Mouse (Mus musculus) skeletal muscle tissue, adult 2 months (tissue): ENCODE data around the gene Ap3b1.
"Not testable (repeated sequence)": the region's sequence is repeated elsewhere in the genome, so short reads cannot be mapped to it uniquely, and the experiment has no call there.

Source experiments
- DNase-seq: peaks from one replicate; pipeline ENCODE4 v3.0.0-alpha.2; 2012; ENCODE audit warnings: low read depth, low spot score

The Ap3b1 gene

GRCm38 (mm10) chr13:94358401-94359265 is at the start of gene Ap3b1:
TSS of gene Ap3b1 (plus strand) at chr13:94358960.
- peak; percentile 73 for DNase-seq

GRCm38 (mm10) chr13:94312812-94313211 is 45.9 kb upstream of the Ap3b1 start:
- DNase-seq: not testable (repeated sequence)

GRCm38 (mm10) chr13:94316975-94317511 is 41.7 kb upstream of the Ap3b1 start:
- no peak for DNase-seq

DNA sequence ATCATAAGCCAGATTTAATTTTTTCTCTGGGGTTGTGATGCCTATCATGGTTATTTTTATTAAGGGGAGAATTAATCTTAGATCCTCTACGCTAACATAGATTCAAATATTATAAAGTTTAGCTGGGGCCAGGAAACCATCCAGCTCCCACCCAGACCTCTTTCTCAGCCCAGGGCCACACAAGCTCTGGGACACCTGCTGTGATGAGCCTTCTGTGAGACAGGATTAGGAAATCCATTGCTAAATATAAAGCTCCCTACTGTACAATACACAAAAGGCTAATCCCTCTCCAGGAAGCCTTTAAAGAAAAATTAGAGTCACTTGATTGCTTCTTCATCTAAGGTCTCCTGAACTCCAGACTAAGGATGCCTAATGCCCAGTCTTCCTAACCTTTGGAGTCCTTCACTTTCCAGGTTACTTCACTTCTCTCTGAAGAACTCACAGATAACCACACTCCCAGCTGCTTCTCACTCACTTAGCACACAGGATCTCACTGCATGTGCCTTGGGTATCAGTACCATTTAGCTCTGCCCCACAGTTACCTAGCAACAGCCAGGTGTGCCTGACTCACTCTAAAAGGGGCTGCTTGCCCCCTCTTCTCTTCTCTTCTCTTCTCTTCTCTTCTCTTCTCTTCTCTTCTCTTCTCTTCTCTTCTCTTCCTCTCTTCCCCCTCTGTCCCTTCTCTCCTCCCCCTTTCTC is 37.5 kb upstream of the Ap3b1 start:
- no peak for DNase-seq

DNA sequence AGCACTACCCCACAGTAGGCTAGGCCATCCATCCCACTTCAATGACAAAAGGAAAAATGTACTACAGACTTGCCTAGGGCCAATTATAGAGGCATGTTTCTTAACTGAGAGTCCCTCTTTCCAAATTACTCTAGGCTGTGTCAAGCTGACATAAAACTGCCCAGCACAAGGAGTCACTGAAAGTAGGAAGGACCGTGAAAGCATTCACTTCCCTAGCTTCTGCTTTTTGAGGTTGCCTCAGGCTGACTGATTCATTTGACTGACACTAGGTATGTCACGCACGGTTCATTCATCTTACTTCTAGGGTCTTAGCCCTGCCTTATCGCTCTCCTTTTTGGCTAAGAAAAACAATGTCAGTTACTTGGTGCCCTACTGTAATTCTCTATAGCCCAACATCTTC is 36.3 kb upstream of the Ap3b1 start:
- no peak for DNase-seq

GRCm38 (mm10) chr13:94328063-94328462 is 30.7 kb upstream of the Ap3b1 start:
- DNase-seq: peak; percentile 4

DNA sequence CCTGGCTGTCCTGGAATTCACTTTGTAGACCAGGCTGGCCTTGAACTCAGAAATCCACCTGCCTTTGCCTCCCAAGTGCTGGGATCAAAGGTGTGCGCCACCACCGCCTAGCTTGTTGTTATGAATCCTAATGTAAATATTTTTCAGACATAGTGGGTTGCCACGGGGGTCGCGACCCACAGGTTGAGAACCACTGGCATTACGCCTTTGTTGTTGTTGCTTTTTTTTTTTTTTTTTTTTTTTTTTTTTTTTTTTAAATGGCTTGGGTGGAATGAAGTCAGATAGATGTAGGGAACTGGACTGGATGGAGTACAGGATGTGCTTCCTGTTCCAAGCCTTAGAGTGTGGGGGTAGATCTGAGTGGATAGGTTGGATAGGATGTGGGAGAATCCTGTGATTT is 29.8 kb upstream of the Ap3b1 start:
- DNase-seq: not testable (repeated sequence)

DNA sequence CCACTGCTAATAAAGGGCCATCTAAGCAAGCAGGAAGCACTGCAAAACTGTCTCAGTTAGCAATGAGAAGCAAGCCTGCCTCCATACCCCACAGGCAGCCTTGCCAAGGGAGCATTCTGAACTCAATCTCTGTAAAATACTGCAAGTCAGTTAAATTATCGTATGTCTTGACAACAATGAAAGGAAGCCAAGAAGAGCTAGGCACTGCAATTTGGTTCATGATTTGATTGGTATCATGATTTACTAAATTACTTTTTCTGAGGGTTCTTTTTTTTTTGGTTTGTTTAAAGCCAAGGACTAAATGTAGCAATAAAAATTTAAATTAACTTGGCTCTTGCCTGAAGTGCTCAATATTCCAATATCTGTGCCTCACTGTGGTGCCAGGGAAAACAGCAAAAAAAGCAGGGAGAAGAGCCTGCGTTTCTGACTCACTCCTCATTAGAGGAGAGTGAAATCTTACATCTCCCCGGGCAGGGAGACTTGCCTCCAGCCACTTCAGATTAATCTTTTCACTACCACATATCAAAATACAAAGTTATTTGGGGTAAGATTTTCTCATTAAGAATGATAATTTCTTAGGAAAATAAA is 28.3 kb upstream of the Ap3b1 start:
- no peak for DNase-seq

DNA sequence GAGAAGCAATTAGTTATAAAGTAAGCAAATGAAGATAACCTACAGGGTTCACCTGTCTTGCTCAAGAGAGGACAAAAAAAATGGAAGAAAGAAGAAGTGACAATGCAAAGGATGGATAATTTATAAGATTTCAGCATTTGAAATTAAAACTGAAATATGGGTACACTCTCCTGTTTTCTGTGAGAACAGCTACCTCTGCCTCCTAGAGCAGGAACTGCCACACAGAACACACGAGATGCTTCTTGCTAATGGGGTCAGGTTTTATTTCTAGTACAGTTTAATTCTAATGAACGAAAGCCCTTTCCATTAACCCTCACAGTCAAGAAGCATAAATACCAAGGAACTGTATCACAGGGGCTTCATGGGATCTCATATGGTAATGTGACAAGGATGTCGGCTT is 20.4 kb upstream of the Ap3b1 start:
- no peak for DNase-seq

DNA sequence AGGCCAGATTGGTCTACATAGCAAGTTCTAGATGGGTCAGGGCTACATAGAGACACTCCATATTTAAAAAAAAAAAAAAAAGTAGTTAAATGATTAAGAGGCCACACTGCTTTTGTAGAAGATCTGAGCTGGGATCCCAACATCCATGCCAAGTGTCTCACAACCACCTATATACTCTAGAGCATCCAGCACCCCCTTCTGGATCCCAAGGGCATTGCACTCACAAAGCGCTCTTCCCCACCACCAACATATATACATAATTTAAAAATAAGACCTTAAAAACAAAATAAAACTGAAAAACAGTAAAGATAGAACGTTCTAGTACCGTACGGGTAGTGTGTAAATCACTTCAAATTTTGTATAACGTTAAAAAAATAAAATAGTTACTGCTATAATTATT is 15.6 kb upstream of the Ap3b1 start:
- no peak for DNase-seq

DNA sequence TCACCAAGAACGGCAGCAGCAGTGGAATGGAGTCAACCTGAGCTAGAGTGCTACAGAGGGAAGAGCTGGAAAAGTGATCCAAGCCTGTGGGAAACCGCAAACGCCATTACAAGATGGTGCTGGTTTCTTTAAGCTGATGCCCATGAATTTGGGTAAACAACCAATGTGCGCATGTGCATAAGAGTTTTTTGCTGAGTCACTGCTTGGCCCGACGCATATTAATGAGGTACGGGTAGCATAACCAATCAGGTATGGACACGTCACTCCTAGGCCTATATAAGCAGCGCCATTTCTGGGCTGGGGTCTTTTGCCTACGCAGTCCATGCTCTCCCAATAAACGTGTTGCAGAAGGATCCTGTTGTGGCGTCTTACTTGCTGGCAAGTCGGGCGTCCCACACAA is 14.2 kb upstream of the Ap3b1 start:
- not testable (repeated sequence) for DNase-seq

DNA sequence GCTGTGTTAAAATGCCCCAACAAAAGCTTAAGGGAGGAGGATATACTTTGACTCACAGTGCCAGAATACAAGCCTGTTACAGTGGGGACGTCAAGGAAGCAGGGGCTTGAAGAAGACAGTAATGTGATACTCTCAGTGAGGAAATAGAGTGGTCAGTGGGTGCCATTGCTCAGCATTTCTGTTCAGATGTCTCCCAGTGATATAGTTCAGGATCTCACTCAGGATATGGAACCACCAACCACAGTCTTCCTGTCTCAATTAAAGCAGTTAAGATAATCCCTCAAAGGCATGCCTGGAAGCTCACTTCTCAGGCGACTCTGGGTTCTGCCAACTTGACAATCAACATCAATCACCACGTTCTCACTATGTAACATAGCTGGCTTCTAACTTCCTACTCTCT is 4.2 kb upstream of the Ap3b1 start:
- no peak for DNase-seq

DNA sequence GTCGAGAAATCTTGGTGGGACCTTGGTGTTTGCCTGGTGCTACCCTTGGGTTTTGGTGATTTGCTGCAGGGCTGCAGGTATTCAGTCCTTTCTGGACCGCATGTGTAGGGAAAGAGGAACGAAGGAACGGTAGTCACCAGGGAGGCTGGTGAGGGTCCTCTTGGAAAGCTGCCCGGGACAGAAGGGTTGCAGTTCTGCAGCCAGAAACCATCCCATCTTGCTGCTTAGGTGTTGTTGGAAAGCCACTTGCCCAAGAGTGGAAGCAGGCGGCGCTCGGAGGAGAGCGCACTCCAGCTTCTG is 709 bp upstream of the Ap3b1 start:
- no peak for DNase-seq

- DNase-seq: no peak
These were observed 641 bp downstream of the Ap3b1 start for GRCm38 (mm10) chr13:94359282-94359920.

- DNase-seq: not testable (repeated sequence)
These were observed 2.3 kb downstream of the Ap3b1 start for GRCm38 (mm10) chr13:94361013-94361580.

DNA sequence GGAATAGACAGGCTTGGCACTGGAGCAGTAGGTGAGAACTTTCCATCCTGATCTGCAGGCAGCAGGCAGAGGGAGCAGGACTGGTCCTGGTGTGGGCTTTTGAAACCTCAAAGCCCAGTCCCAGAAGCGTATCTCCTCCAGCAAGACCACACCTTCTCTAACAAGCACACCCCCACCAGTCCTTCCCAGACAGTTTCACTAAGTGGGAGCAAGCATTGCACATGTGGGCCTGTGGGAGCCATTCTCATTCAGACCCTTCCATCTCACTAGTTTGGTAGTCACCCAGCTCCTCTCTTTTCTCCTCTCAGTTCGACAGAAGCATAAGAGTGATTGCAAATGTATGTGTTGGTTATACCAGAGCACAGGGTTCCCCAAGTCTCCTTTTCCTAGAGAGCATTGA is 5.6 kb downstream of the Ap3b1 start:
- DNase-seq: no peak

GRCm38 (mm10) chr13:94365108-94365907 is 6.5 kb downstream of the Ap3b1 start:
- no peak for DNase-seq

DNA sequence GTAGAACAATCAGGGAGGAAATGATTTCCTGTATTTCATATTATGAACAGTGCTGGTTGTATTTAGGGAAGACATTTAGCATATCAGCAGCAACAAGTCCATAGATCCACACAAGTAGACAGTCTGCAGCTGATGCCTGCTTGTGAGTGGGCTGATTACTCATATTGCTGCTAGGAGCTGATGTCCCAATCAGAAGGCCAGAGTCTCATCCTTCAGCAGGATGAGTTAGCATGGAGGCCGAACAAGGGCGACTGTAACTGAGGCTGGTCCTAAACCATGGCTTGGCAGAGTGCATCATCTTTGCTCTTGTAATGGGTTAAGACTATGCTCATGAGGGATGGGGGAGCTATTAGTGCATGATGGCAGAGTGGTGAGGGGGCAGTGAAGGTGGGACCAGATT is 9.1 kb downstream of the Ap3b1 start:
- no peak for DNase-seq

DNA sequence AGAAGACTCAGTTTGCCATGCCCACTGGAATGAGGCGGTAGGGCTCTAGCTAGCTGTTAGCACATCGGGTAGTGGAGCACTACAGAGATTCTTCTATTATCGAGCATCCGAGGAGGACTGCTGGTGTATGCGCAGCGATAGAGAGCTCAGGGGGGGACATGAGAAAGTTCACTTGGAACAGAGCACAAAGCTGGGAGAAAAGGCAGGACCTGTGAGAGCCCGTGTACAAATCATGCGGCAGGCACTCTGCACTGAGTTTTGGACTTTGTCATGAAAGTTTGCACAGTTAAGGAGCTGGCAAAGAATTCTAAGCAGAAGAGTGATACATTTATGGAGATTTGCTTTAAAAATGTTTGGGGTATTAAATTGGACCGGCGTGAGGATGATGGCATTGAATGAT is 11.8 kb downstream of the Ap3b1 start:
- no peak for DNase-seq

GRCm38 (mm10) chr13:94372066-94372465 is 13.3 kb downstream of the Ap3b1 start:
- DNase-seq: no peak

GRCm38 (mm10) chr13:94374131-94374530 is 15.4 kb downstream of the Ap3b1 start:
- no peak for DNase-seq
